Mouse (Mus musculus) fat pad, adult 2 months (tissue): ENCODE measurements around the gene Hist2h2aa2.
A peak's percentile ranks its signal among the peaks of the same experiment; 100 is the strongest.
"Not testable (repeated sequence)": the region's sequence is repeated elsewhere in the genome, so short reads cannot be mapped to it uniquely, and the experiment has no call there.

Source experiments
- DNase-seq: peaks from one replicate; pipeline ENCODE4 v3.0.0-alpha.2; 2011; ENCODE audit warnings: low read depth, low spot score; ENCODE audit errors: extremely low read depth

Gene Hist2h2aa2

GRCm38 (mm10) chr3:96237904-96238511, 2.1 kb downstream of the Hist2h2aa2 start:
- DNase-seq = no peak

- DNase-seq = no peak
Observed at GRCm38 (mm10) chr3:96237335-96237903, 2.7 kb downstream of the Hist2h2aa2 start.

- DNase-seq = no peak
Observed at GRCm38 (mm10) chr3:96236834-96237334, 3.2 kb downstream of the Hist2h2aa2 start.

- DNase-seq = no peak
Observed at GRCm38 (mm10) chr3:96235836-96236235, 4.2 kb downstream of the Hist2h2aa2 start.

- DNase-seq = no peak
Observed at GRCm38 (mm10) chr3:96234914-96235313, 5.2 kb downstream of the Hist2h2aa2 start.

GRCm38 (mm10) chr3:96231758-96232120, 8.3 kb downstream of the Hist2h2aa2 start:
- DNase-seq = no peak

GRCm38 (mm10) chr3:96230910-96231757, 8.9 kb downstream of the Hist2h2aa2 start:
- DNase-seq = no peak

- no peak for DNase-seq
Observed at GRCm38 (mm10) chr3:96230404-96230803, 9.7 kb downstream of the Hist2h2aa2 start.

GRCm38 (mm10) chr3:96228828-96229227, 11.2 kb downstream of the Hist2h2aa2 start:
- no peak for DNase-seq

- no peak for DNase-seq
Observed at GRCm38 (mm10) chr3:96226695-96227648, 13.1 kb downstream of the Hist2h2aa2 start.

GRCm38 (mm10) chr3:96225421-96225820, 14.7 kb downstream of the Hist2h2aa2 start:
- DNase-seq = no peak

GRCm38 (mm10) chr3:96222774-96223173, 17.3 kb downstream of the Hist2h2aa2 start:
- no peak for DNase-seq

- DNase-seq = no peak
Observed at GRCm38 (mm10) chr3:96221640-96222038, 18.4 kb downstream of the Hist2h2aa2 start.

GRCm38 (mm10) chr3:96220765-96221639, 19.1 kb downstream of the Hist2h2aa2 start, which contains the start of the genes Hist2h2ac and Hist2h2be:
TSS of gene Hist2h2ac (minus strand) at chr3:96220880.
TSS of gene Hist2h2be (plus strand) at chr3:96221119.
- DNase-seq = peak; percentile 75

GRCm38 (mm10) chr3:96220131-96220764, 19.8 kb downstream of the Hist2h2aa2 start:
- DNase-seq = not testable (repeated sequence)

- DNase-seq = peak; percentile 65
Observed at GRCm38 (mm10) chr3:96219661-96220130, 20.4 kb downstream of the Hist2h2aa2 start, which contains the start of the genes Bola1 and Hist2h2ab. TSS of gene Bola1 (minus strand) at chr3:96219709. TSS of gene Hist2h2ab (plus strand) at chr3:96219865.

GRCm38 (mm10) chr3:96219191-96219641, 20.9 kb downstream of the Hist2h2aa2 start:
- DNase-seq = no peak

- DNase-seq = no peak
Observed at GRCm38 (mm10) chr3:96209242-96209641, 30.8 kb downstream of the Hist2h2aa2 start.

- no peak for DNase-seq
Observed at GRCm38 (mm10) chr3:96207819-96208218, 32.3 kb downstream of the Hist2h2aa2 start.
